Mouse (Mus musculus) adrenal gland (tissue): ENCODE results near the gene AU018091.
"Not testable (repeated sequence)": the region's sequence is repeated elsewhere in the genome, so short reads cannot be mapped to it uniquely, and the experiment has no call there.

Source experiments
- intact Hi-C: fragments of 180-260 bp; cut with DNase I; formaldehyde crosslinking; loops from one replicate; pipeline ENCODE4 v1.15.1; 2025
- long read RNA-seq, 2 experiments: library from polyadenylated mRNA; unstranded; transcript quantifications; one replicate each; pipeline ENCODE4 v2.0.0; 2020; ENCODE audit warnings: borderline replicate concordance in 1 of 2; ENCODE audit not compliant: insufficient replicate concordance in 1 of 2

AU018091 gene
- long read RNA-seq, experiment 1: 0 reads
- long read RNA-seq, experiment 2: 0 reads

DNA sequence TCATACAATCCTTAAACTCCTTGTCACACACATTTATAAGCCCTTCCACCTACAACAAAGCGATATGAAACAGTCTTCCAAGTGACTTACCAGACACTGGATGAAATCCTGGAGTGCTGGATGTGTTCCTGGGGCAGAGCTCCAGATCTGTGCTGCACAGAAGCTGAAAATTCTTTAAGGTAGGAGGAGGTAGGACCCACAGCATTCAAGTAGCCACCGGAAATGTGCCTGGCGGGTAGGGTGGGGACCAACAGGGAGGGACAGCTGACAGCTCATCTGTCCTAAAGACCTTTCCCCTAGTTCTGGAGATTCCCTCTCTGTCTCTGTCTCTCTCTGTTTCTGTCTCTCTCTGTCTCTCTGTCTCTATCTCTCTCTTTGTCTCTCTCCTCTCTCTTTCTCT lies at the start of gene AU018091:
Gene AU018091, minus strand, starts transcription at position 279 of the 400 bp plus-strand sequence.
- intact Hi-C loops: no loop called here

DNA sequence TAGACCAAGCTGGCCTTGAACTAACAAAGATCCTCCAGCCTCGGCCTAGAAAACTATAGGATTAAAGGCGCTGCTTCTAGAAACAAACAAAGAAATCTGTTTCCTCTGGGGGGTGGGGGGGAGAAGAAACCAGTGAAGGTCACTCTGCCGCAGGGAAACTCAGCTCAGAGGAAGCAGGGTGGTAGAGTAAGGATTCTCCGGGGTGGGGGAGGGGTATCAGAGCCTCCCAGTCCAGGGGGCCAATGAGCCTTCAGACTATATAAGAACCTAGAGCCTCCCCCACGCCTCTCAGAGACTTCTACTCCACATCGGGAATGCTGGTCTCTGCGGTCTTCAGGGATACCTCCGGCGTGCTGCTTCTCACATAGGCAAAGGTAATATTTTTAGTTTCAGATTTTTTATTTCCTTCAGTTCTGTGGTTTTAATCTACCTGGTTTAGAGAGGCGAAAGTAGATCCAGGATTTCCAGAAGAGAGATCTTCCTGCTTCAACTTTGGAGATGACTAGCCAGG lies 48.6 kb upstream of the AU018091 start:
- intact Hi-C loops: loop anchor here (5.0 kb wide), 1 partner anchor 160 kb away; no protein-coding TSS in a partner anchor

DNA sequence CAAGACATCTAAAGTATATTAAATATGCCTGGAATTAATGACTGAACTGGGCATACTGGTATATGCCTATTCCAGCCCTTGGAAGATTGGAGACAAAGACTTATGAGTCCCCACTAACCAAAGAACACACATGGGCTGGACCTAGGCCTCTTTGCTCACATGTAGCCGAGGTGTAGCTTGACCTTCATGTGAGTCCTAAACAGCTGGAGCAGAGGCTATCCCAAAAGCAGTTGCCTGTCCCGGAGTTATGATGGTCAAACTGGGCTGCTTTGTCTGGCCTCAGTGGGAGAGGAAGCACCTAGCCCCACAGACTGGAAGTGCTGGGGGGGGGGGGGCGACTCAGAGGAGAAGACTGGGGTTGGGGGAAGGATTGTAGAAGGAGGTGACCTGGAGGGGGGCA lies 47.3 kb upstream of the AU018091 start:
- intact Hi-C loops: loop anchor here (5.0 kb wide), 1 partner anchor 161 kb away; no protein-coding TSS in a partner anchor

GRCm38 (mm10) chr7:3213557-3213956 lies 44.6 kb upstream of the AU018091 start:
- intact Hi-C loops: no loop called here

- intact Hi-C loops: no loop called here
These were observed 44.2 kb upstream of the AU018091 start for GRCm38 (mm10) chr7:3213156-3213555.

DNA sequence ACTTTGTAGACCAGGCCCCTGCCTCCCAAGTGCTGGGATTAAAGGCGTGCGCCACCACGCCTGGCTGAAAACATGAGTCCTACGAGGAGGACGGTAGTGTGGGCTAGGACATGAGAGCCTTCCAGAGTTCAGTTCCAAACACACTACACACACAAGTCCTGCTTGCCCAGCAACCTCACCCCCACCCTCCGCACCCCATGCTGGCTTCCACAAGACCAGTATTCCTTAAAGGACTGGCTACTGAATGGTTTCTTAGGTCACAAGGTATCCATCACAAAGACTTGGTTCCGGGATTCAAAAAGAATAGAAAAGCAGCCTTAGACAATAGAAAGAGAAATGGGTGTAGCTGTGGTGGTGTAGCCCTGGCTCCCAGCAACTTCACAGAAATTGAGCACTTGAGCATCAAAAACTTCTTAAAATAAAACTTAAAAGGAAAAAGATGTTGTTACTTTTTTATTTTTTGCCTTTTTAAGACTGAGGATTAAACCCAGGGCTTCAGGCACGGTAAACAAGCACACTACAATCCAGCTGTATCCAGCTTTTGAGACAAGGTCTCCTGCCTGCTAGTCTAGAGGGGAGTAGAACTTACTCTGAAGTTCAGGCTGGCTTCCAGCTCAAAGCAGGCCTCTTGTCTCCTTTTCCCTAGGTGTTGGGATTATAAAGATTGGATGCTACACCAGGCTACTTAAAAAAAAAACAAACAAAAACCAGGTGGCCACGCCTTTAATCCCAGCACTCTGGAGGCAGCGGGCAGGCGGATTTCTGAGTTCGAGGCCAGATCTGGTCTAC lies 43.2 kb upstream of the AU018091 start:
- intact Hi-C loops: no loop called here

DNA sequence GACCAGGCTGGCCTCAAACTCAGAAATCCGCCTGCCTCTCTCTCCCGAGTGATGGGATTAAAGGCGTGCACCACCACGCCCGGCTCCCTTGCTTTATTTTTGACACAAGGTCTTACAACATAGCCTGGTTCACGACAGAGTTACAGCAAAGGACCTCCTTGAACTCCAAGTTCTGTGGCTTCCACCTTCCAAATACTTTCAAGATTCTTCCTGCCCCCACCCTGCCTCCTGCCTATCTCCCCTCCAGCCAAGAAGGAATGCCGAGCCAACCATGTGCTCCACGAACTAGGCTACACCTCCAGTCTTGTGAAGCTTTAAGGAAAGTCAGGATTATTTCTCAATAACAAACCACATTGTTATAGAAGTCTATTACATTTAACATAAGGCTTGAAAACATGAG lies 42.5 kb upstream of the AU018091 start:
- intact Hi-C loops: no loop called here

- intact Hi-C loops: no loop called here
These were observed 41.6 kb upstream of the AU018091 start for GRCm38 (mm10) chr7:3210605-3211004.

GRCm38 (mm10) chr7:3206520-3206919 lies 37.5 kb upstream of the AU018091 start:
- intact Hi-C loops: no loop called here

- intact Hi-C loops: no loop called here
These were observed 35.6 kb upstream of the AU018091 start for GRCm38 (mm10) chr7:3204628-3205027.

- intact Hi-C loops: no loop called here
These were observed 34.9 kb upstream of the AU018091 start for GRCm38 (mm10) chr7:3203890-3204289.

DNA sequence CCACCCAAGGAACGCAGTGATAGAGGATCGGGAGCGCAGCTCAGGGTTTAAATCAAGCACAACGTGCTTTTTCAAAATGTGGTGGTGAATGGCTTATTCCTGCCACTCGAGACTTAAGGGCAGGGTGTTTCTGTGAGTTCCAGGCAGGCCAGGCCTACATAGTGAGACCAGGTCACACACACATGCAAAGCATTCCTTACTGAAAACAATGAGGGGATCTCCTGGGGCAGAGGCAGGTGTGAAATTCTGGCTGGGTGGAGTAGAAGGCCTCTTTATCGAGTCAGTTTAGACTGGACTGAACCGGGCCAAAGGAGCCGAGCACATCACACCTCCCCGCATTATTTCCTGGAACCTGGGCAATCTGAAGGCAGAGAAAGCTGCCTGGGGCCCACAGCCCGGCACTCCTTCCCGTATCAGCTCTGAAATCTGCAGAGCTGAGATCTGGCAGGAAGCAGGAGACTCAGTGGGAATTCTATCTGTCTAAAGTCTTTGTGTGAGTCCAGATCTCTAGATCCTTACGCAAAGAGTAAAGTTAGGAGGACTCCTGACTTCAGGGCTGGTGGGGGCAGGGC lies 32.2 kb upstream of the AU018091 start:
- intact Hi-C loops: no loop called here

DNA sequence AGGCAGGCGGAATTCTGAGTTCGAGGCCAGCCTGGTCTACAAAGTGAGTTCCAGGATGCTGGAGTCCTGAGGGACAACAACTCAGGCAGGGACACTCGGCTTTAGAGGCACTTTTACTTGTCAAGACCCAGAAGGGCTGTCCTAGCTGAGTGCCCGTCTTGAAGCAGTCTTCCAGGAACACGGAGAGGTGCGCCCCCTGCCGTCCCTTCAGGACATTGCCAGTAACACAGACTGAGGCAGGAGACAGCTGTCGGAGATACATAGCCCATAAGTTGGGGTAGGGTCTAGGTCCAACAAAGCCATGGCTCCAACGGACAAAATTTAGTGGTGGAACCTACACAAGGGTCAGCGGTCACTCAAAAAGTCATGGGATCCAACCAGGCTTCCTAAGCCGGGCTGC lies 29.9 kb upstream of the AU018091 start:
- intact Hi-C loops: no loop called here

- intact Hi-C loops: no loop called here
These were observed 26.8 kb upstream of the AU018091 start for GRCm38 (mm10) chr7:3195850-3196249.

- intact Hi-C loops: no loop called here
These were observed 25.5 kb upstream of the AU018091 start for GRCm38 (mm10) chr7:3194531-3194930.

DNA sequence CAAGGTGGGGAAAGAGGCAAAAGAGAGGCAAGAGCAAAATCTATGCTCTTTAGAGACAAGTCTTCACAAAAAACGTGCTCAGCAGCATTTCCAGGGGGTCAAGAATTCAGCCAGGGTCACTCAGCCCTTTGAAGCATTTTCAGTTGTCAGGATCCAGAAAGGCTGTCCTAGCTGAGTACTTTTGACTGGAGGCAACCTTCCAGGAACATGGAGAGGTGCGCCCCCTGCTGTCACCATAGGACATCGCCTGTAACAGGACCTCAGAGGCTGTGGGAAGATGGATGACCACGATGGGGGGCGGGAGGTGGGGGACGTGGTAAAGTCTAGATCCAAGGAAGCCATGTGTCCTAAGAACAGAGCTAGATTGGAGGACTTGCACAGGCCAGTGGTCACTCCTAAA lies 24.9 kb upstream of the AU018091 start:
- intact Hi-C loops: no loop called here

DNA sequence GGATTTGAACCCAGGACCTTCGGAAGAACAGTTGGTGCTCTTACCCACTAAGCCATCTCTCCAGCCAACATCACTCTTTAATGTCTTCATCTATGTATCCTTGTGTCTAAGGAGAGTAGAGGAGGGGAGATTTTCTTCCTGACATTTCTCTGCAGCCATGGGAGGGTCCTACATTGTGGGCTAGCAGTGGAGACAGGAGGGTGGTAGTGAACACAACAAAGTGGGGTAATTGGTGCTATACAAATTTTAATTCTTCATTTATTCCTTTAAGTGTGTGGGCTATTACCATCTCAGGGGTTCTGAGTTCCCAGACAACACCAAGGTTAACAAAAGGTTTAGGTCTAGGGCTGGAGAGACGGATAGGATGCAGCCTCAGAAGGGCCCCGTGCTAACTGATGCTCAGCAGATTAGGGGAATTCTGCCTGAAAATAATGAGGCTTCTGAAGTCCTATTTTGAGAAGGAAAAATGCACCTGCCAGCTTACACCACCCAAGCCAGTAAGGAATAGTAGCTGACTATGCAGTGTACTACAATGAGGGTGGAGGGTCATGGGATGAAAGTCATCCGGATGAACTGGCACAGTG lies 24.1 kb upstream of the AU018091 start:
- intact Hi-C loops: no loop called here

- intact Hi-C loops: no loop called here
These were observed 23.0 kb upstream of the AU018091 start for GRCm38 (mm10) chr7:3191971-3192498.

- intact Hi-C loops: not testable (repeated sequence)
These were observed 17.7 kb upstream of the AU018091 start for GRCm38 (mm10) chr7:3186726-3187125.

DNA sequence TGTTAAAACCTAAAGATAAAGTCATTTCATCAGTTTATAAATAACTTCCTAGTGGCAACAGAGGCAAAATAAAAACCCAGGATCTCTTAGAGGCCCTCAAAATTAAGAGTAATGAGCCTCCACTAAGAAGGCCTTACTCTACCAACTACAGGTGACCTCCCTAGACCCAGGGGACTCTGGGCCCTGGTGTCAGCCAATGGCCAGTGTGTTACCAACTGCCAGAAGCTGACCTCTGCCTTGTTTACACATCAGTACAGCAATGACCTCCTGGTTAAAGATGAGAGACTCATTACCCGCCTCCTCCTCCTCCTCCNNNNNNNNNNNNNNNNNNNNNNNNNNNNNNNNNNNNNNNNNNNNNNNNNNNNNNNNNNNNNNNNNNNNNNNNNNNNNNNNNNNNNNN lies 17.1 kb upstream of the AU018091 start:
- intact Hi-C loops: no loop called here

GRCm38 (mm10) chr7:3184394-3184793 lies 15.4 kb upstream of the AU018091 start:
- intact Hi-C loops: no loop called here

DNA sequence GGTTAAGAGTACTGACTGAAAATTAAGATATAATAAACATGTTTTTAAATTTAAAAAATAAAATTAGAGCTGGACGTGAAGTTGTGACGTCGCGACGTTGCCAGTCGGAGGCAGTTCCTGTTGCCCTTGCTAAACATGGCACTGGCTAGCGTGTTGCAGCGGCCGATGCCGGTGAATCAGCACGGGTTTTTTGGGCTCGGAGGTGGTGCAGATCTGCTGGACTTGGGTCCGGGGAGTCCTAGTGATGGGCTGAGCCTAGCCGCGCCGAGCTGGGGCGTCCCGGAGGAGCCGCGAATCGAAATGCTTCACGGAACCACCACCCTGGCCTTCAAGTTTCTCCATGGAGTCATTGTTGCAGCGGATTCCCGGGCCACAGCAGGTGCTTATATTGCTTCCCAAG lies 12.0 kb upstream of the AU018091 start:
- intact Hi-C loops: not testable (repeated sequence)
